Mouse (Mus musculus) gastrocnemius, adult 8-10 months (tissue): ENCODE data around the gene Arl8a. TPM values are rescaled to one million over a fixed set of nuclear protein-coding genes. Genes with fewer than 3 reads are reported as not detected.

Source experiments
- DNase-seq, 2 experiments: peaks; one replicate each; pipeline ENCODE4 v3.0.0; 2022; ENCODE audit warnings: low spot score in 2 of 2
- total RNA-seq, 4 experiments: library from RNA; stranded (reverse); gene quantifications; 2 replicates each; pipeline ENCODE4 v1.2.4; 2022

The Arl8a gene
- total RNA-seq, 4 experiments from 2014 or later: 16.6 to 19.3 (median 18.0) TPM

- DNase-seq: no peak
Observed at GRCm38 (mm10) chr1:135199014-135199819, 52.6 kb downstream of the Arl8a start.

GRCm38 (mm10) chr1:135200400-135200799 is 53.8 kb downstream of the Arl8a start:
- no peak for DNase-seq

- DNase-seq: no peak
Observed at GRCm38 (mm10) chr1:135204196-135205126, 57.8 kb downstream of the Arl8a start.

- no peak for DNase-seq
Observed at GRCm38 (mm10) chr1:135205257-135205656, 58.6 kb downstream of the Arl8a start.

Other genes with a start within 250 kb of the Arl8a start
- 100 to 1,000 TPM; 167 to 191 (median 183) TPM for gene Ppp1r12b, start 190.9 kb upstream of the Arl8a start, total RNA-seq
- 1 to 10 TPM; 3.6 to 9.1 (median 6.4) TPM for gene Ube2t, start 184.3 kb upstream of the Arl8a start, total RNA-seq
- gene Lgr6, start 41.5 kb upstream of the Arl8a start, total RNA-seq: under 1 TPM; 0.11 to 0.19 (median 0.17) TPM
- under 1 TPM; 0.12 to 0.22 (median 0.15) TPM for gene Ptpn7, start 14.1 kb upstream of the Arl8a start, total RNA-seq
- gene Gpr37l1, start 20.9 kb downstream of the Arl8a start, total RNA-seq: under 1 TPM; 0.15 to 0.36 (median 0.27) TPM
- 1 to 10 TPM in 1 of 4 experiments, under 1 TPM in 3; 0.20 to 1.2 (median 0.58) TPM for gene Elf3, start 111.7 kb downstream of the Arl8a start, total RNA-seq
- 10 to 100 TPM; 12.6 to 15.4 (median 13.5) TPM for gene Rnpep, start 137.3 kb downstream of the Arl8a start, total RNA-seq
- 100 to 1,000 TPM; 246 to 345 (median 298) TPM for gene Timm17a, start 167.0 kb downstream of the Arl8a start, total RNA-seq
- gene Lmod1, start 178.0 kb downstream of the Arl8a start, total RNA-seq: 1 to 10 TPM; 2.9 to 4.8 (median 3.5) TPM
- gene Shisa4, start 228.4 kb downstream of the Arl8a start, total RNA-seq: 100 to 1,000 TPM; 128 to 167 (median 156) TPM